Mouse (Mus musculus) lung, postnatal 0 days (tissue): ENCODE results near the gene Ctsa. TPM values are rescaled to one million over a fixed set of nuclear protein-coding genes. Genes with fewer than 3 reads are reported as not detected.
"Not testable (repeated sequence)": the region's sequence is repeated elsewhere in the genome, so short reads cannot be mapped to it uniquely, and the experiment has no call there.

ENCODE experiments used
- ATAC-seq: fragments of 200-750 bp; cut with Nextera tagmentation; 2 replicates; pipeline ENCODE4 v1.8.0; 2017; ENCODE audit warnings: moderate library complexity
- DNase-seq: peaks from one replicate; pipeline ENCODE4 v3.0.0-alpha.2; 2016; ENCODE audit warnings: low spot score
- H3K27ac ChIP-seq: fragments of 300-500 bp; sonication (generic); 2 replicates; pipeline ENCODE4 v1.5.1; 2014; ENCODE audit warnings: antibody characterized with exemption, mild to moderate bottlenecking, low read length, mixed read lengths
- H3K27me3 ChIP-seq: fragments of 300-500 bp; sonication (generic); replicated peaks from 2 replicates; pipeline ENCODE4 v1.6.1; 2014; ENCODE audit warnings: low read length, mixed read lengths; ENCODE audit not compliant: insufficient read depth
- H3K36me3 ChIP-seq: fragments of 300-500 bp; sonication (generic); 2 replicates; pipeline ENCODE4 v1.6.1; 2014; ENCODE audit warnings: low read length, mixed read lengths; ENCODE audit not compliant: insufficient read depth
- H3K4me1 ChIP-seq: fragments of 300-500 bp; sonication (generic); 2 replicates; pipeline ENCODE4 v1.6.1; 2014; ENCODE audit warnings: antibody characterized with exemption, low read depth, low read length, mixed read lengths; ENCODE audit not compliant: insufficient read depth
- H3K4me2 ChIP-seq: fragments of 300-500 bp; sonication (generic); replicated peaks from 2 replicates; pipeline ENCODE4 v1.6.1; 2014; ENCODE audit warnings: low read depth, mild to moderate bottlenecking, low read length, moderate library complexity, mixed read lengths
- H3K4me3 ChIP-seq: fragments of 300-500 bp; sonication (generic); 2 replicates; pipeline ENCODE4 v1.5.1; 2014; ENCODE audit warnings: low read depth, low read length
- H3K9ac ChIP-seq: fragments of 300-500 bp; sonication (generic); replicated peaks from 2 replicates; pipeline ENCODE4 v1.6.1; 2014; ENCODE audit warnings: low read depth, mild to moderate bottlenecking
- H3K9me3 ChIP-seq: fragments of 300-500 bp; sonication (generic); 2 replicates; pipeline ENCODE4 v1.6.1; 2016; ENCODE audit warnings: low read length, mixed read lengths
- CTCF ChIP-seq: IDR thresholded peaks from 2 replicates; pipeline ENCODE4 v1.5.1; 2016; ENCODE audit warnings: antibody characterized with exemption, mild to moderate bottlenecking
- EP300 ChIP-seq: IDR thresholded peaks from 2 replicates; pipeline ENCODE4 v1.6.1; 2016; ENCODE audit warnings: antibody characterized with exemption, mild to moderate bottlenecking, control low read depth
- WGBS: fragments of 180-500 bp; shearing (Covaris S2); extraction: QIAGEN DNeasy Blood & Tissue Kit; methylation state at CpG from one replicate; pipeline ENCODE4 v1.1.7; 2014; 5-methylcytosine and 5-hydroxymethylcytosine counted together
- polyA plus RNA-seq: library from polyadenylated mRNA; unstranded; fragments of >200 nt; fragmentation: Nextera tagmentation; extraction: Ambion mirVana; gene quantifications from 2 replicates; pipeline ENCODE4 v1.2.1, GENCODE M21; 2015

The Ctsa gene
- polyA plus RNA-seq, 1 experiment from 2014 or later, result 147 TPM

DNA sequence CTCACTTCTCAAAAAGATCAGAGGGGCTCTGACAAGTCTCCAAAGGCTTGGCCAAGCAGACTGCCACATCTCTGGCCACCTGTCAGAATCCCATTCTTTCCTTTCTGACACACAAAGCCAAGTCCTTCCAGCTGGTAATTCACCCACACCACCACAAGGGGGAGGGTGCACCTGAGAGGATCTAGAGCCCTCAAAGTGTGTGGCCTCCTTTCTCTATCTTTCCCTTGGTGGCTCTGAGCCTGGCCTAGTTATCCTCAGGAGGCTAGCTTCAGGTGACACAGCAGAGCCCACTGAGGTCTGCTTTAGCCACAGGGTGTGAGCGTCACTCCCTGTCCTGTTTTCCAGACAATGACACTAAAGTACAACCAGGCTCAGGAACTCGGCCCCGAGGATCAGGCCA, 39.4 kb upstream of the Ctsa start:
- Histone ChIP-seq H3K36me3 (peaks cover 24% of the 10 kb centered on the region; the same call in 1 of the 2 replicates), H3K4me1 (no peaks in the 10 kb centered on the region), H3K27ac (no peak overlapping the region), H3K27me3 (no peaks in the 10 kb centered on the region), H3K9ac (no peak overlapping the region), H3K9me3 (no peaks in the 10 kb centered on the region), H3K4me3 (no peak overlapping the region), H3K4me2 (no peak overlapping the region)
- 68% methylated on average over 3 of the region's 3 CpGs for WGBS
- TF ChIP-seq EP300 (no peak), CTCF (peak; percentile 88)
- ATAC-seq, result peak; percentile 18; the same call in 1 of the 2 replicates
- peak; percentile 55 for DNase-seq

DNA sequence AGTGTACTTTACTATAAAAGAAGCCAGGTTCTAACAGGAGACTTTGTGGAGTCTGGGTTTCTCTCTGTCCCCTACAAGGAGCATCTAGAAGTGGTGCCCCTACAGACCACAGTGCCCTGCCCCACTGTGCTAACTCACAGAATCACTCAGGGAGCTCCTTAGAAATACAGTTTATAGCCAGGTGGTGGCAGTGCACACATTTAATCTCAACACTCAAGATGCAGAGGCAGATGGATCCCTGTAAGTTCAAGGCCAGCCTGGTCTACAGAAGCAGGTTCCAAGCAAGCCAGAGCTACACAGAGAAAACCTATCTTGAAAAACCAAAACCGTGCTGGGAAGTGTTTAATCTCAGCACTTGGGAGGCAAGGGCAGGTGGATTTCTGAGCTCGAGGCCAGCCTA, 38.9 kb upstream of the Ctsa start:
- H3K27ac ChIP-seq, result peak overlapping the region; percentile 3; the same call in 1 of the 2 replicates
- peaks cover 24% of the 10 kb centered on the region; the same call in 1 of the 2 replicates for H3K36me3 ChIP-seq

GRCm38 (mm10) chr2:164794293-164794692, 38.4 kb upstream of the Ctsa start:
- TF ChIP-seq EP300 (no peak), CTCF (peak; percentile 93)
- Histone ChIP-seq H3K27ac (no peak overlapping the region), H3K9me3 (no peaks in the 10 kb centered on the region), H3K4me1 (no peaks in the 10 kb centered on the region), H3K27me3 (no peaks in the 10 kb centered on the region), H3K36me3 (peaks cover 24% of the 10 kb centered on the region; the same call in 1 of the 2 replicates), H3K4me2 (no peak overlapping the region), H3K9ac (no peak overlapping the region), H3K4me3 (no peak overlapping the region)
- DNase-seq (peak; percentile 92), ATAC-seq (peak; percentile 72)
- 24% methylated on average over 5 of the region's 5 CpGs for WGBS

More for the DNA sequence above, 38.9 kb upstream of the Ctsa start:
- H3K9ac ChIP-seq, result no peak overlapping the region
- H3K27me3 ChIP-seq, result no peaks in the 10 kb centered on the region
- peak; percentile 41 for DNase-seq
- 89% methylated on average over 2 of the region's 2 CpGs for WGBS
- no peak overlapping the region for H3K4me2 ChIP-seq
- H3K4me1 ChIP-seq, result no peaks in the 10 kb centered on the region
- TF ChIP-seq EP300 (no peak), CTCF (0 out of 2 replicates have a peak, but pooled peaks have one; percentile 24)
- no peak for ATAC-seq
- H3K4me3 ChIP-seq, result no peak overlapping the region
- H3K9me3 ChIP-seq, result no peaks in the 10 kb centered on the region

GRCm38 (mm10) chr2:164795868-164796267, 36.8 kb upstream of the Ctsa start:
- H3K4me1 ChIP-seq, result no peaks in the 10 kb centered on the region
- WGBS, result 67% methylated on average over 4 of the region's 4 CpGs
- TF ChIP-seq CTCF (no peak), EP300 (no peak)
- H3K27me3 ChIP-seq, result no peaks in the 10 kb centered on the region
- no peak for DNase-seq
- H3K4me3 ChIP-seq, result no peak overlapping the region
- ATAC-seq, result no peak
- H3K27ac ChIP-seq, result no peak overlapping the region
- no peaks in the 10 kb centered on the region for H3K9me3 ChIP-seq
- no peak overlapping the region for H3K9ac ChIP-seq
- H3K36me3 ChIP-seq, result peaks cover 24% of the 10 kb centered on the region; the same call in 1 of the 2 replicates
- H3K4me2 ChIP-seq, result no peak overlapping the region

DNA sequence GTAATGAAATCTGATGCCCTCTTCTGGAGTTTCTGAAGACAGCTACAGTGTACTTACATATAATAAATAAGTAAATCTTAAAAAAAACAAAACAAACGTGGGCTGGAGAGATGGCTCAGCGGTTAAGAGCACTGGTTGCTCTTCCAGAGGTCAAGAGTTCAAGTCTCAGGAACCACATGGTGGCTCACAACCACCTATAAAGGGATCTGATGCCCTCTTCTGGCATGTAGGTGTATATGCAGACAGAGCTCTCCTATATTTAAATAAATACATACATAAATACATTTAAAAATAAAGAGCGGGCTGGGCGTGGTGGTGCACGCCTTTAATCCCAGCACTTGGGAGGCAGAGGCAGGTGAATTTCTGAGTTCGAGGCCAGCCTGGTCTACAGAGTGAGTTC, 34.1 kb upstream of the Ctsa start:
- peak; percentile 71 for DNase-seq
- not testable (repeated sequence) for ATAC-seq
- 73% methylated on average over 6 of the region's 6 CpGs for WGBS

GRCm38 (mm10) chr2:164800252-164801004, 32.2 kb upstream of the Ctsa start:
- WGBS, result 84% methylated on average over 13 of the region's 13 CpGs
- no peak for ATAC-seq
- no peaks in the 10 kb centered on the region for H3K9me3 ChIP-seq
- no peak overlapping the region for H3K4me2 ChIP-seq
- peaks cover 4% of the 10 kb centered on the region; the same call in 1 of the 2 replicates for H3K4me1 ChIP-seq
- TF ChIP-seq CTCF (no peak), EP300 (no peak)
- no peak overlapping the region for H3K9ac ChIP-seq
- H3K4me3 ChIP-seq, result no peak overlapping the region
- no peak for DNase-seq
- no peaks in the 10 kb centered on the region for H3K27me3 ChIP-seq
- H3K36me3 ChIP-seq, result peaks cover 3% of the 10 kb centered on the region; the same call in 1 of the 2 replicates
- no peak overlapping the region for H3K27ac ChIP-seq

More for the DNA sequence above, 34.1 kb upstream of the Ctsa start:
- not testable (repeated sequence) for H3K27ac ChIP-seq, H3K4me2 ChIP-seq, H3K27me3 ChIP-seq, H3K9me3 ChIP-seq, H3K36me3 ChIP-seq, H3K9ac ChIP-seq, H3K4me1 ChIP-seq, H3K4me3 ChIP-seq
- peak; percentile 55 for TF ChIP-seq CTCF
